Mouse (Mus musculus) bone marrow, adult 2 months (tissue): ENCODE measurements around the gene Zfp296. TPM values are rescaled to one million over a fixed set of nuclear protein-coding genes. Genes with fewer than 3 reads are reported as not detected.

ENCODE experiments used
- H3K27ac ChIP-seq: fragments of 200-500 bp; 2 replicates; pipeline ENCODE4 v1.5.1; 2012; ENCODE audit warnings: low read depth, mild to moderate bottlenecking, control low read depth, inconsistent platforms, low read length; ENCODE audit not compliant: control insufficient read depth, poor library complexity, insufficient read depth
- H3K4me1 ChIP-seq: fragments of 200-500 bp; 2 replicates; pipeline ENCODE4 v1.6.1; 2011; ENCODE audit warnings: low read length; ENCODE audit not compliant: control insufficient read depth, insufficient read depth
- H3K4me3 ChIP-seq: fragments of 200-500 bp; replicated peaks from 2 replicates; pipeline ENCODE3; 2011; ENCODE audit warnings: mild to moderate bottlenecking, low read depth, low read length, control low read depth; ENCODE audit not compliant: control insufficient read depth
- CTCF ChIP-seq: fragments of 200-500 bp; IDR thresholded peaks from 2 replicates; pipeline ENCODE4 v1.5.1; 2011; ENCODE audit warnings: low read length, control low read depth; ENCODE audit not compliant: control insufficient read depth, insufficient read depth
- POLR2A ChIP-seq: fragments of 200-500 bp; IDR thresholded peaks from 2 replicates; pipeline ENCODE4 v1.6.1; 2011; ENCODE audit warnings: low read depth, mild to moderate bottlenecking, control low read depth, low read length, borderline replicate concordance; ENCODE audit not compliant: control insufficient read depth
- WGBS: fragments of 180-500 bp; shearing (Covaris S2); methylation state at CpG from one replicate; pipeline ENCODE4 v1.1.7; 2018; 5-methylcytosine and 5-hydroxymethylcytosine counted together
- polyA plus RNA-seq: library from polyadenylated mRNA; stranded (reverse); fragments of >200 nt; gene quantifications from 2 replicates; pipeline ENCODE4 v1.2.4, GENCODE M21; 2011; ENCODE audit warnings: low replicate concordance; ENCODE audit not compliant: missing spikeins, insufficient read depth, insufficient read length

Gene Zfp296
- polyA plus RNA-seq, 1 experiment, result 3.0 TPM

DNA sequence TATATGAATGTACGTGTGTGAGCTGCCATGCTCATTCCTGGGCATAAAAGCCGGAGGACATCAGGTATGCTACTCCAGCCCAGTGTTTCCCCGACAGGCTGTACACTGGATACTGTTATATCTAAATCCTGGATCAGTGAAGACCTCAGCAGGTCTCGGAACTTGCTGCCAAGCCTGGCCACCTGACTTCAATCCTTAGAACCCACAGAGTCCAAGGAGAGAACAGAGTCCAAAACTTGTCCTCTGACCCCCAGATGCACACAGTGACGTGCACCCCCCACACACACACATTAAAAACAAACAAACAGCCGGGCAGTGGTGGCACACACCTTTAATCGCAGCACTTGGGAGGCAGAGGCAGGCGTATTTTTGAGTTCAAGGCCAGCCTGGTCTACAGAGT is 9.7 kb upstream of the Zfp296 start:
- TF ChIP-seq CTCF (no peak), POLR2A (no peak)
- Histone ChIP-seq H3K4me1 (peaks cover 3% of the 10 kb centered on the region; the same call in 1 of the 2 replicates), H3K4me3 (no peak overlapping the region), H3K27ac (no peak overlapping the region)
- 93% methylated on average over 8 of the region's 8 CpGs for WGBS

DNA sequence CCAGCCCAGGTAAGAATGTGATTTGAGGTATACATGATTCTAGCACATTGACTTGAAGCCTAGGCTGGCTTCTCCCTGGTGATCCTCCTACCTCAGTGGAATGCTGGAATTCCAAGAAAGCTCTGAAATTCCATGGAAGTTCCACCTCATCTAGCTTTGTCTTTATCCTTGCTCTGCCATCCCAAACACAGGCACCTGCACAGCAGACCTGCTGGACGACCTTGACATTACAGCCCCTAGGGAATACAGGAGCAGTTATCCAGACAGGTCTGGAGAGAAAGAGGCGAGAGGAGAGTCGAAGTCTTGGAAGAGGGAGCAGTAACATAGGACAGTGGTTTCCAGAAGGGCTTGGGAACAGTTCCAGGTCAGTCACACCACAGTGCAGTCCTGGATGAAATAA is 7.4 kb upstream of the Zfp296 start:
- peaks cover 2% of the 10 kb centered on the region; the same call in 1 of the 2 replicates for H3K4me1 ChIP-seq
- 89% methylated on average over 3 of the region's 3 CpGs for WGBS
- no peak overlapping the region for H3K4me3 ChIP-seq
- TF ChIP-seq POLR2A (no peak), CTCF (no peak)
- no peak overlapping the region for H3K27ac ChIP-seq

- no peak; the same call in 1 of the 2 replicates for TF ChIP-seq CTCF
- TF ChIP-seq POLR2A, result peak; percentile 77; the same call in 1 of the 2 replicates
- Histone ChIP-seq H3K27ac (peak overlapping the region; percentile 90), H3K4me1 (peaks cover 4% of the 10 kb centered on the region), H3K4me3 (peak overlapping the region; percentile 89)
- WGBS, result under 1% methylated on average over 53 of the region's 53 CpGs
These were observed 3.9 kb upstream of the Zfp296 start for GRCm38 (mm10) chr7:19572926-19573775.

DNA sequence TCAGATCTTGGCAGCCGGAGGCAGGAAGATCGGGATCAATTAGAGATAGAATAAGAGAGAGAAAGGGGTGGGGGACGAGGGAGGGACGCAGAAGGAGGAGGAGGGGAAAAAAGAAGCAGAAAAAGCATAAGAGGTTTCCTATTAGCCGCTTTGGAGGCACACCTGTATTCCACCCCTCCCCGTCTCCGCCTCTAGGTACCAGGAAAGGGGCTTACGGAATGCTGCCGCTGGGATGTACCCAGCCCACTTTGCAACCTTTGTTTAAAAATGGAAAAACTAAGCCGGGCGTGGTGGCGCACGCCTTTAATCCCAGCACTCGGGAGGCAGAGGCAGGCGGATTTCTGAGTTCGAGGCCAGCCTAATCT is 3.3 kb upstream of the Zfp296 start:
- 26% methylated on average over 16 of the region's 16 CpGs for WGBS
- no peak for TF ChIP-seq POLR2A
- TF ChIP-seq CTCF, result no peak
- Histone ChIP-seq H3K4me3 (peak overlapping the region; percentile 89), H3K27ac (peak overlapping the region; percentile 90; the same call in 1 of the 2 replicates), H3K4me1 (peaks cover 4% of the 10 kb centered on the region)

DNA sequence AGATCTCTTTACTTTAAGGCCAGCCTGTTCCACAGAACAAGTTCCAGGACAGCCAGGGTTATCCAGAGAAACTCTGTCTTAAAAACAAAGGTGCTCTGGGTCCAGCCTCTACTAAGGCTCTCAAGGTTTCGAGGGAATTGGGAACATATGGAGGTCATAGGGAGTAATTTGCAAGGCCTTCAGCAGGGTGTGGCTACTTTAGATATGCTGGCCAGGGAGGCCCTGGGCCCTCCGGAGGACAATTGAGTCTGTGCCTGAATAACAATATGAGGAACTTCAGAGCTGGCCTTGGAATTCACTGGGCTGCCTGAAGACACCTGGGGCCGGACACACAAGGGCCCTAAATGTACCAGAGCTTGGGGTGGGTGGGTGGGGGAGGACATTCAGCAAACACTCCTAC is 1.5 kb upstream of the Zfp296 start:
- Histone ChIP-seq H3K27ac (no peak overlapping the region), H3K4me3 (no peak overlapping the region), H3K4me1 (peaks cover 4% of the 10 kb centered on the region)
- WGBS, result 57% methylated on average over 3 of the region's 3 CpGs
- no peak for TF ChIP-seq CTCF

GRCm38 (mm10) chr7:19577877-19578414 is 859 bp downstream of the Zfp296 start:
- peaks cover 2% of the 10 kb centered on the region for H3K4me1 ChIP-seq
- WGBS, result 1% methylated on average over 10 of the region's 10 CpGs
- TF ChIP-seq CTCF, result no peak
- TF ChIP-seq POLR2A, result 0 out of 2 replicates have a peak, but pooled peaks have one; percentile 12
- H3K4me3 ChIP-seq, result peak overlapping the region; percentile 64
- peak overlapping the region; percentile 70 for H3K27ac ChIP-seq

DNA sequence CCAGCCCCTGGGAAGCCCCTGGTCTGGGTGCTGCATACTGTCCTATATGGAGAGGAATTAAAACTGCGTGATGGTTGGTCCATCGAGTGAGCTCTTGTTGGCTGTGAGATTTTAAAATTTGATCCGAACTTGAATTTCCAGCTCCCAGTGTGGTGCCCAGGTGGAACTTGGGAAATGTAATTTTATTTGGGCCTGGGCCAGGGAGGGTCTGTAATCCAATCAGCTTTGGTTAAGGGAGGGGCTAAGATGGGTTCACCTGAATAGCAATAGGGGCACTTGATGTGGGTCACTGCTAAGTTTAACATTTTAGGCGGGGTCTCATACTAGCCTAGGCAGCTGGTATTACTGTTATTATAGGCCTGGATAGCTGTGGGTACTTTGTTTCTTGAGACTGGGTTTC is 1.3 kb downstream of the Zfp296 start:
- no peak for TF ChIP-seq POLR2A
- no peak for TF ChIP-seq CTCF
- H3K27ac ChIP-seq, result peak overlapping the region; percentile 70
- WGBS, result 49% methylated on average over 4 of the region's 4 CpGs
- peaks cover 2% of the 10 kb centered on the region for H3K4me1 ChIP-seq
- peak overlapping the region; percentile 64 for H3K4me3 ChIP-seq

DNA sequence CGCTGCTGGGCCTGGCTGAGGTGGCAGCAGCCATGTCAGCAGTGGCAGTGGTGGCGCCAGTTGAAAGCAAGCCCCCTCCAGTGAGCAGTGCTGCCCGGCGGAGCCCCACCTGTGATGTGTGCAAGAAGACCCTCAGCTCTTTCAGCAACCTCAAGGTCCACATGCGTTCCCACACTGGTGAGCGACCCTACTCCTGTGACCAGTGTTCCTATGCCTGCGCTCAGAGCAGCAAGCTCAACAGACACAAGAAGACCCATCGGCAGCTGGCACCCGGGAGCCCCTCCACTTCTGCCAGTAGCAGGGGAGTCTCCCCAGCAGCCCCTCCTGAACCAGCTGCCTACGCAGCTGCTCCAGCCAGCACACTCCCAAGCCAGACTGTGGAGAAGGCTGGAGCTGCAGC is 2.7 kb downstream of the Zfp296 start:
- H3K4me3 ChIP-seq, result no peak overlapping the region
- peaks cover 2% of the 10 kb centered on the region for H3K4me1 ChIP-seq
- TF ChIP-seq CTCF, result no peak
- WGBS, result 91% methylated on average over 10 of the region's 10 CpGs
- peak overlapping the region; percentile 7; the same call in 1 of the 2 replicates for H3K27ac ChIP-seq
